In genomic region chr4:150913743-150914142, GRCm38 (mm10) we compare ENCODE assay signal across 8 mouse cellular contexts. TPM values are rescaled to one million over a fixed set of nuclear protein-coding genes. Genes with fewer than 3 reads are reported as not detected.
DNase-seq lines count a peak whose midpoint lies in the region; ATAC-seq and TF ChIP-seq lines count a peak whose summit lies in the region.

No protein-coding gene starts in this region.

- H3K4me2 ChIP-seq in kidney, embryonic 15.5 days: peak overlapping the region; percentile 71
- H3K4me2 ChIP-seq in hindbrain, embryonic 15.5 days: peak overlapping the region; percentile 74
- H3K4me2 ChIP-seq in midbrain, postnatal 0 days (ENCODE audit: low read depth, low read length, poor library complexity, severe bottlenecking): peak overlapping the region; percentile 69

- TF ChIP-seq POLR2A in bone marrow macrophage, adult 2 months (IDR thresholded peaks at IDR 0.05; ENCODE audit: borderline replicate concordance, low read depth, low read length): no peak

- no peak for DNase-seq in kidney, postnatal 4 days
- no peak for DNase-seq in midbrain, postnatal 0 days (ENCODE audit: low spot score)
- no peak for DNase-seq in gastrocnemius, postnatal 4 days (ENCODE audit: low spot score in 2 of 2)
- DNase-seq in thymus, postnatal 25 days: no peak
- DNase-seq in lung, postnatal 25 days (ENCODE audit: low spot score): no peak

- peak overlapping the region; percentile 65 for H3K9ac ChIP-seq in kidney, embryonic 15.5 days
- peak overlapping the region; percentile 85 for H3K9ac ChIP-seq in hindbrain, embryonic 15.5 days
- peak overlapping the region; percentile 68 for H3K9ac ChIP-seq in midbrain, postnatal 0 days (replicated peaks; ENCODE audit: low read length, poor library complexity, severe bottlenecking)

- no peaks in the 10 kb centered on the region for H3K9me3 ChIP-seq in kidney, embryonic 15.5 days (replicated peaks)
- no peaks in the 10 kb centered on the region for H3K9me3 ChIP-seq in hindbrain, embryonic 15.5 days
- no peaks in the 10 kb centered on the region for H3K9me3 ChIP-seq in midbrain, postnatal 0 days (ENCODE audit: low read length)

- peak overlapping the region; percentile 73 for H3K4me3 ChIP-seq in kidney, embryonic 15.5 days (replicated peaks)
- peak overlapping the region; percentile 72 for H3K4me3 ChIP-seq in bone marrow macrophage, adult 2 months (ENCODE audit: insufficient read depth, low read length)
- peak overlapping the region; percentile 73 for H3K4me3 ChIP-seq in hindbrain, embryonic 15.5 days
- H3K4me3 ChIP-seq in midbrain, postnatal 0 days (ENCODE audit: low read depth, low read length): peak overlapping the region; percentile 68

- TF ChIP-seq CTCF in bone marrow macrophage, adult 2 months (IDR thresholded peaks at IDR 0.05; ENCODE audit: low read depth, low read length): no peak
- no peak for TF ChIP-seq CTCF in midbrain, postnatal 0 days (IDR thresholded peaks at IDR 0.05)

- no peaks in the 10 kb centered on the region for H3K36me3 ChIP-seq in kidney, embryonic 15.5 days
- H3K36me3 ChIP-seq in hindbrain, embryonic 15.5 days: no peaks in the 10 kb centered on the region
- no peaks in the 10 kb centered on the region for H3K36me3 ChIP-seq in midbrain, postnatal 0 days (ENCODE audit: insufficient read depth, low read length)

- H3K27ac ChIP-seq in kidney, embryonic 15.5 days: peak overlapping the region; percentile 94
- peak overlapping the region; percentile 87 for H3K27ac ChIP-seq in bone marrow macrophage, adult 2 months (ENCODE audit: insufficient read depth, low read depth, low read length)
- H3K27ac ChIP-seq in hindbrain, embryonic 15.5 days (replicated peaks): peak overlapping the region; percentile 89
- H3K27ac ChIP-seq in midbrain, postnatal 0 days (ENCODE audit: low read depth, low read length): peak overlapping the region; percentile 77

- no peaks in the 10 kb centered on the region for H3K27me3 ChIP-seq in kidney, embryonic 15.5 days
- H3K27me3 ChIP-seq in hindbrain, embryonic 15.5 days: no peaks in the 10 kb centered on the region
- no peaks in the 10 kb centered on the region for H3K27me3 ChIP-seq in midbrain, postnatal 0 days (ENCODE audit: insufficient read depth, low read length)

- no peak for ATAC-seq in kidney, embryonic 15.5 days (replicated peaks; ENCODE audit: low FRiP score)
- ATAC-seq in hindbrain, embryonic 15.5 days (ENCODE audit: low FRiP score, low read depth): no peak
- no peak for ATAC-seq in midbrain, postnatal 0 days (ENCODE audit: low FRiP score)

- WGBS in kidney, embryonic 15.5 days: 16% methylated on average over 12 of the region's 12 CpGs
- WGBS in hindbrain, embryonic 15.5 days: 19% methylated on average over 12 of the region's 12 CpGs
- 12% methylated on average over 12 of the region's 12 CpGs for WGBS in midbrain, postnatal 0 days

- H3K4me1 ChIP-seq in kidney, embryonic 15.5 days: peaks cover 30% of the 10 kb centered on the region
- H3K4me1 ChIP-seq in bone marrow macrophage, adult 2 months (ENCODE audit: control insufficient read depth, insufficient read depth, low read length): peaks cover 29% of the 10 kb centered on the region
- H3K4me1 ChIP-seq in hindbrain, embryonic 15.5 days (replicated peaks): peaks cover 28% of the 10 kb centered on the region
- H3K4me1 ChIP-seq in midbrain, postnatal 0 days (ENCODE audit: insufficient read depth, low read length): peaks cover 14% of the 10 kb centered on the region; the same call in 1 of the 2 replicates

RNA-seq across cellular contexts. Expression of gene Park7, which starts 0.5 kb away (rescaled TPM):
- polyA plus RNA-seq in kidney, embryonic 15.5 days (2015; fragmentation: Nextera tagmentation; extraction: Ambion mirVana): 391 and 393 TPM in 2 replicates
- 92.2 and 96.0 TPM in 2 replicates for polyA plus RNA-seq in bone marrow macrophage, adult 2 months (2012; ENCODE audit: insufficient read depth, insufficient read length, missing spikeins)
- polyA plus RNA-seq in hindbrain, embryonic 15.5 days (2015; fragmentation: Nextera tagmentation; extraction: Ambion mirVana): 372 and 389 TPM in 2 replicates
- 167 and 180 TPM in 2 replicates for total RNA-seq in midbrain, postnatal 0 days (2014; rRNA removed)
- 427 and 453 TPM in 2 replicates for polyA plus RNA-seq in midbrain, postnatal 0 days (2015; fragmentation: Nextera tagmentation; extraction: Ambion mirVana)
- 100 to 1,000 TPM; 247 to 274 TPM for total RNA-seq in gastrocnemius, postnatal 4 days (2021)

RNA-seq across cellular contexts. Expression of gene Tnfrsf9, which starts 0.6 kb away (rescaled TPM):
- polyA plus RNA-seq in kidney, embryonic 15.5 days (2015; fragmentation: Nextera tagmentation; extraction: Ambion mirVana): 0.32 and 0.40 TPM in 2 replicates
- not detected in 2 replicates for polyA plus RNA-seq in bone marrow macrophage, adult 2 months (2012; ENCODE audit: insufficient read depth, insufficient read length, missing spikeins)
- polyA plus RNA-seq in hindbrain, embryonic 15.5 days (2015; fragmentation: Nextera tagmentation; extraction: Ambion mirVana): 0.34 and 0.41 TPM in 2 replicates
- total RNA-seq in midbrain, postnatal 0 days (2014; rRNA removed): not detected in 2 replicates
- polyA plus RNA-seq in midbrain, postnatal 0 days (2015; fragmentation: Nextera tagmentation; extraction: Ambion mirVana): 0.25 and 0.29 TPM in 2 replicates
- under 1 TPM; 0.17 to 0.57 TPM for total RNA-seq in gastrocnemius, postnatal 4 days (2021)
